Mouse (Mus musculus) thymus, adult 2 months (tissue): ENCODE data around the gene Hspa1a. TPM values are rescaled to one million over a fixed set of nuclear protein-coding genes. Genes with fewer than 3 reads are reported as not detected.

Source experiments
- DNase-seq: peaks from one replicate; pipeline ENCODE4 v3.0.0; 2021
- H3K27ac ChIP-seq: fragments of 200-500 bp; 2 replicates; pipeline ENCODE4 v1.5.1; 2012; ENCODE audit warnings: low read length, control low read depth; ENCODE audit not compliant: control insufficient read depth, insufficient read depth
- H3K27me3 ChIP-seq: fragments of 200-500 bp; 2 replicates; pipeline ENCODE4 v1.6.1; 2012; ENCODE audit warnings: mild to moderate bottlenecking, low read length, moderate library complexity, mixed read lengths; ENCODE audit not compliant: control insufficient read depth, insufficient read depth
- H3K36me3 ChIP-seq: fragments of 200-500 bp; 2 replicates; pipeline ENCODE4 v1.6.1; 2012; ENCODE audit warnings: mild to moderate bottlenecking, low read length, moderate library complexity; ENCODE audit not compliant: control insufficient read depth, insufficient read depth
- H3K4me1 ChIP-seq: fragments of 200-500 bp; replicated peaks from 2 replicates; pipeline ENCODE4 v1.6.1; 2012; ENCODE audit warnings: low read length; ENCODE audit not compliant: control insufficient read depth, insufficient read depth
- H3K4me3 ChIP-seq: fragments of 200-500 bp; 2 replicates; pipeline ENCODE4 v1.5.1; 2012; ENCODE audit warnings: mild to moderate bottlenecking, low read length, control low read depth, moderate library complexity; ENCODE audit not compliant: control insufficient read depth, insufficient read depth
- CTCF ChIP-seq: fragments of 200-500 bp; IDR thresholded peaks from 2 replicates; pipeline ENCODE4 v1.5.1; 2012; ENCODE audit warnings: mild to moderate bottlenecking, control low read depth, low read length, moderate library complexity, borderline replicate concordance; ENCODE audit not compliant: control insufficient read depth, poor library complexity, insufficient read depth; ENCODE audit errors: extremely low read depth
- POLR2A ChIP-seq: fragments of 200-500 bp; IDR thresholded peaks from 2 replicates; pipeline ENCODE4 v1.6.1; 2012; ENCODE audit warnings: mild to moderate bottlenecking, low read length, control low read depth, moderate library complexity; ENCODE audit not compliant: control insufficient read depth, poor library complexity, insufficient read depth; ENCODE audit errors: extremely low read depth
- whole genome bisulfite sequencing: fragments of 180-500 bp; shearing (Covaris S2); methylation state at CpG from one replicate; pipeline ENCODE4 v1.1.7; 2018; 5-methylcytosine and 5-hydroxymethylcytosine counted together
- polyA plus RNA-seq: library from polyadenylated mRNA; depleted of rRNA; stranded (reverse); fragments of >200 nt; gene quantifications from 2 replicates; pipeline ENCODE4 v1.2.3, GENCODE M21; 2012

Gene Hspa1a
- polyA plus RNA-seq, 1 experiment: 12.2 TPM

DNA sequence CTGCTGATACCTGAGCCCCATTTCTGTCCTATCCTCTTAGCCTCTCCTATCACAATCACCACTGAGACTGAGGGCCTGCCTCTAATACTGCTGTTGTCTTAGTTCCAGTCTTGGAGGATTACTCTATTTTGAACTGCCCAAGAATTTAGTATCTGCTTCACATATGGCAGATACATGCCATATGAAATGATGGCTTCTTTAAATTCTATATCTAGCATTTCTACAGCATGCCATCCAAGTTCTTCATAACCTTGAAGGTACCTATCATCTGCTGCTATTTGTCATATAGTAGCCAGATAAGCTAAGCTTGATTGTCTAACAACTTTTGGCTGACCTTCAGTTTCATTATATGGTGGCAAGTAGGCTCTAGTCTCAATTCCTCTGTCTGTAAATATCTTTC lies 22.8 kb upstream of the Hspa1a start:
- Histone ChIP-seq H3K4me1 (peaks cover 21% of the 10 kb centered on the region), H3K4me3 (no peak overlapping the region), H3K36me3 (peaks cover 15% of the 10 kb centered on the region; the same call in 1 of the 2 replicates), H3K27me3 (no peaks in the 10 kb centered on the region), H3K27ac (no peak overlapping the region)
- TF ChIP-seq CTCF (no peak), POLR2A (no peak)
- no peak for DNase-seq

GRCm38 (mm10) chr17:34984218-34984617 lies 12.3 kb upstream of the Hspa1a start:
- H3K4me3 ChIP-seq: no peak overlapping the region
- DNase-seq: no peak
- 88% methylated on average over 2 of the region's 2 CpGs for WGBS
- TF ChIP-seq CTCF: no peak
- no peak for TF ChIP-seq POLR2A
- H3K36me3 ChIP-seq: peaks cover 19% of the 10 kb centered on the region
- no peaks in the 10 kb centered on the region for H3K27me3 ChIP-seq
- peaks cover 5% of the 10 kb centered on the region for H3K4me1 ChIP-seq
- no peak overlapping the region for H3K27ac ChIP-seq

GRCm38 (mm10) chr17:34982328-34982727 lies 10.4 kb upstream of the Hspa1a start:
- WGBS: under 1% methylated on average over 15 of the region's 15 CpGs
- Histone ChIP-seq H3K4me3 (peak overlapping the region; percentile 69), H3K27me3 (no peaks in the 10 kb centered on the region), H3K27ac (no peak overlapping the region), H3K36me3 (peaks cover 13% of the 10 kb centered on the region), H3K4me1 (peaks cover 5% of the 10 kb centered on the region)
- no peak for DNase-seq
- TF ChIP-seq CTCF (no peak), POLR2A (no peak)

GRCm38 (mm10) chr17:34981690-34982180 lies 9.8 kb upstream of the Hspa1a start, which contains the start of gene Lsm2:
TSS of gene Lsm2 (plus strand) at chr17:34981862.
- peaks cover 13% of the 10 kb centered on the region for H3K36me3 ChIP-seq
- peak within 1 kb of the TSS; percentile 69 for H3K4me3 ChIP-seq
- 1% methylated on average over 58 of the region's 58 CpGs for WGBS
- peaks cover 5% of the 10 kb centered on the region for H3K4me1 ChIP-seq
- peak; percentile 54; the same call in 1 of the 2 replicates for TF ChIP-seq CTCF
- TF ChIP-seq POLR2A: peak; percentile 61
- H3K27ac ChIP-seq: peak within 1 kb of the TSS; percentile 62
- H3K27me3 ChIP-seq: no peaks in the 10 kb centered on the region
- peak; percentile 91 for DNase-seq

GRCm38 (mm10) chr17:34980655-34981054 lies 8.7 kb upstream of the Hspa1a start:
- Histone ChIP-seq H3K27me3 (no peaks in the 10 kb centered on the region), H3K4me3 (no peak overlapping the region; the same call in 1 of the 2 replicates), H3K27ac (peak overlapping the region; percentile 61; the same call in 1 of the 2 replicates), H3K36me3 (peaks cover 3% of the 10 kb centered on the region), H3K4me1 (peaks cover 5% of the 10 kb centered on the region)
- TF ChIP-seq CTCF: no peak
- TF ChIP-seq POLR2A: no peak
- peak; percentile 47 for DNase-seq
- WGBS: 18% methylated on average over 2 of the region's 2 CpGs

DNA sequence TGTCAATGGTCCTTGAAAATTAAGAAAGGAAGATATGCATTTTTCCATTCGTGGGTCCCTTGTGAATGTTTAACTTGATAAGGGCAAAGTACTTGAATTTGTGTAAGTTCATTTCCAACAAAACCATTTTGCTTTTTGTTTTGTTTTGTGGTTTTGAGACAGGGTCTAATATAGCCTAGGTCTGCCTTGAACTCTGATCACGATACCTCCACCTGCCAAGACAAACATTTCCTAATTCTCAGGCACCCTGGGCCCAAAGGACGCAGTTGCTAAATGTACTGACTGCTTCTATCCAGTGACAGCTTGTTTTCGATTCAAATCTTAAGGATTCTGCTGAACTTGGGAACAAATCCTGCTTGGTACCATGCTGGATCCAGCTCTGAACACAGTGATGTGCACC lies 7.7 kb upstream of the Hspa1a start:
- TF ChIP-seq CTCF: no peak
- no peak for TF ChIP-seq POLR2A

DNA sequence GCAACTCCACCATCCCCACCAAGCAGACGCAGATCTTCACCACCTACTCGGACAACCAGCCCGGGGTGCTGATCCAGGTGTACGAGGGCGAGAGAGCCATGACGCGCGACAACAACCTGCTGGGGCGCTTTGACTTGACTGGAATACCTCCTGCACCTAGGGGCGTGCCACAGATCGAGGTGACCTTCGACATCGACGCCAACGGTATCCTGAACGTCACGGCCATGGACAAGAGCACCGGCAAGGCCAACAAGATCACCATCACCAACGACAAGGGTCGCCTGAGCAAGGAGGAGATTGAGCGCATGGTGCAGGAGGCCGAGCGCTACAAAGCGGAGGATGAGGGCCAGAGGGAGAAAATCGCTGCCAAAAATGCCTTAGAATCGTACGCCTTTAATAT lies 6.3 kb upstream of the Hspa1a start:
- DNase-seq: no peak
- whole genome bisulfite sequencing: 96% methylated on average over 27 of the region's 27 CpGs
- Histone ChIP-seq H3K27ac (no peak overlapping the region), H3K4me3 (no peak overlapping the region), H3K36me3 (no peaks in the 10 kb centered on the region), H3K4me1 (peaks cover 5% of the 10 kb centered on the region), H3K27me3 (no peaks in the 10 kb centered on the region)
- no peak for TF ChIP-seq CTCF
- TF ChIP-seq POLR2A: no peak

More for the DNA sequence above, 7.7 kb upstream of the Hspa1a start:
- no peaks in the 10 kb centered on the region for H3K27me3 ChIP-seq
- no peak overlapping the region for H3K27ac ChIP-seq
- H3K4me3 ChIP-seq: no peak overlapping the region
- H3K4me1 ChIP-seq: peaks cover 5% of the 10 kb centered on the region
- 93% methylated on average over 4 of the region's 4 CpGs for WGBS
- H3K36me3 ChIP-seq: no peaks in the 10 kb centered on the region
- no peak for DNase-seq
